Mouse (Mus musculus) heart, postnatal 0 days (tissue): ENCODE data around the gene Dhtkd1. TPM values are rescaled to one million over a fixed set of nuclear protein-coding genes. Genes with fewer than 3 reads are reported as not detected.

Experiments used
- ATAC-seq: fragments of 200-750 bp; cut with Nextera tagmentation; 2 replicates; pipeline ENCODE4 v1.8.0; 2017; ENCODE audit warnings: low read depth, moderate number of reproducible peaks, moderate library complexity; ENCODE audit not compliant: insufficient read depth
- DNase-seq: peaks from one replicate; pipeline ENCODE4 v3.0.0-alpha.2; 2016; ENCODE audit warnings: low spot score
- H3K27ac ChIP-seq: fragments of 300-500 bp; sonication (generic); 2 replicates; pipeline ENCODE4 v1.5.1; 2014; ENCODE audit warnings: low read depth, mild to moderate bottlenecking
- H3K27me3 ChIP-seq: fragments of 300-500 bp; sonication (generic); 2 replicates; pipeline ENCODE4 v1.6.1; 2014; ENCODE audit warnings: low read length, mixed read lengths; ENCODE audit not compliant: control insufficient read depth, insufficient read depth
- H3K36me3 ChIP-seq: fragments of 300-500 bp; sonication (generic); replicated peaks from 2 replicates; pipeline ENCODE4 v1.6.1; 2014; ENCODE audit warnings: low read length, mixed read lengths; ENCODE audit not compliant: control insufficient read depth, insufficient read depth
- H3K4me1 ChIP-seq: fragments of 300-500 bp; sonication (generic); 2 replicates; pipeline ENCODE4 v1.6.1; 2014; ENCODE audit warnings: antibody characterized with exemption; ENCODE audit not compliant: control insufficient read depth, insufficient read depth
- H3K4me2 ChIP-seq: fragments of 300-500 bp; sonication (generic); 2 replicates; pipeline ENCODE4 v1.6.1; 2014; ENCODE audit warnings: low read depth, mild to moderate bottlenecking, low read length, moderate library complexity
- H3K4me3 ChIP-seq: fragments of 300-500 bp; sonication (generic); 2 replicates; pipeline ENCODE4 v1.5.1; 2014; ENCODE audit warnings: low read depth, low read length
- H3K9ac ChIP-seq: fragments of 300-500 bp; sonication (generic); replicated peaks from 2 replicates; pipeline ENCODE4 v1.6.1; 2014; ENCODE audit warnings: low read depth, low read length, mixed read lengths
- H3K9me3 ChIP-seq: fragments of 300-500 bp; sonication (generic); replicated peaks from 2 replicates; pipeline ENCODE4 v1.6.1; 2016; ENCODE audit warnings: low read length; ENCODE audit not compliant: control insufficient read depth
- CTCF ChIP-seq: IDR thresholded peaks from 2 replicates; pipeline ENCODE4 v1.5.1; 2016; ENCODE audit warnings: antibody characterized with exemption, control low read depth, low read depth
- EP300 ChIP-seq: IDR thresholded peaks from 2 replicates; pipeline ENCODE4 v1.6.1; 2016; ENCODE audit warnings: antibody characterized with exemption, low read depth
- WGBS: fragments of 180-500 bp; shearing (Covaris S2); extraction: QIAGEN DNeasy Blood & Tissue Kit; methylation state at CpG from one replicate; pipeline ENCODE4 v1.1.7; 2014; 5-methylcytosine and 5-hydroxymethylcytosine counted together
- polyA plus RNA-seq: library from polyadenylated mRNA; unstranded; fragments of >200 nt; fragmentation: Nextera tagmentation; extraction: Ambion mirVana; gene quantifications from 2 replicates; pipeline ENCODE4 v1.2.1, GENCODE M21; 2015
- total RNA-seq: library from RNA; depleted of rRNA; stranded (reverse); fragments of >200 nt; gene quantifications from 2 replicates; pipeline ENCODE4 v1.2.3, GENCODE M21; 2014; ENCODE audit warnings: low replicate concordance

Dhtkd1 gene
- total and polyA plus RNA-seq, 2 experiments from 2014 or later, result 1.2 to 2.4 TPM

DNA sequence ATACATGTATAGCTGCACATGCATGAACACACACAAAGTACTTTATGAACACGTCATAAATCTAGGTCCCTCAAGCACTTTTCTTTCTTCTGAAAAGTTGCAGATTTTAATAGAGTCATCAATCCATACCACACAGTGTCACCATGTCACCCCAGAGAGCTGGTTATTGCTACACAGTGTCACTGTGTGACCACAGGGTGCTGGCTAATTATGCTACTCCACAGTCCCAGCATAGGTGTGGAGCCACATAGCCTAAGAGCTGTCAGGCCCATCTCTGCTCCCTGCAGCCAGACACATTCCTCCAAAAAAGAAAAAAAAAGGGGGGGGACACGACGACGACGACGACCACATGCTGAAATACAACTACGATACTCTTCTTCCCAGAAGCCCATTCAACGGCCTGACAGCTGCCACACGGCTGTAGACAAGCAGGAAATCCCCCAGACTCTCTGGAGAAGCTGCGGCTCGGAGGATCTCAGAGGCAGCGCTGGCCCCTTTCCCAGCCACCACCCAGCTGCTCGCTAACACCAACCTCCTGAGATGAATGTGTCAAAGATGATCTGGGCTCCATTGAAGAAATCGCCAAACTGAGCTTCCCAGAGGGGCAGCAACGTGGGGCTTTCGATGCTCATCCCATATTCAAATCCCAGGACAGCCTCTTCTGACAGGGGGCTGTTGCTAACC, 31.2 kb downstream of the Dhtkd1 start:
- H3K4me1 ChIP-seq, result no peaks in the 10 kb centered on the region
- ATAC-seq (no peak), DNase-seq (no peak)
- no peaks in the 10 kb centered on the region for H3K27me3 ChIP-seq
- no peaks in the 10 kb centered on the region; the same call in 1 of the 2 replicates for H3K36me3 ChIP-seq
- H3K27ac ChIP-seq, result no peak overlapping the region
- no peak overlapping the region for H3K9ac ChIP-seq
- WGBS, result 62% methylated on average over 16 of the region's 16 CpGs
- H3K4me2 ChIP-seq, result no peak overlapping the region
- H3K9me3 ChIP-seq, result no peaks in the 10 kb centered on the region
- no peak overlapping the region for H3K4me3 ChIP-seq
- TF ChIP-seq EP300 (no peak), CTCF (no peak)

DNA sequence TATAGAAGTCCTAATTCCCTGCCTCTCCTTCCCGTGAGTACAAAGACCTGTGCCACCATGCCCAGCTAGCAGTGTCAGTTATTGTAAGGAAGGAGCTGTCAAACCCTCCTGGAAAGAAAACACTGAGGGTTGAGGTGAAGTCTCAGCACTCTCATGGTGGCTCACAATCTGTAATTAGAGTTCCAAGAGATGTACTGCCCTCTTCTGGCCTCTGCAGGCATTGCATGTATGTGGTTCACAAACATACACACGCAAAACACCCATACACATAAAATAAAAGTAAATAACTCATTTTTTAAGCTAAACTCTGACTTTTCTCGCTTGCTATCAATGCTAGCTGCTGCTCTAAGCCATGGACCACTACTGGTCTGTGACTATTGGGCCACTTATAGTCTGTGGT, 36.0 kb downstream of the Dhtkd1 start:
- H3K27ac ChIP-seq, result no peak overlapping the region
- no peaks in the 10 kb centered on the region; the same call in 1 of the 2 replicates for H3K4me1 ChIP-seq
- no peak overlapping the region for H3K4me3 ChIP-seq
- no peaks in the 10 kb centered on the region for H3K27me3 ChIP-seq
- no peaks in the 10 kb centered on the region for H3K9me3 ChIP-seq
- TF ChIP-seq EP300 (no peak), CTCF (peak; percentile 55)
- 0 out of 2 replicates have a peak, but pooled peaks cover 8% of the 10 kb centered on the region for H3K36me3 ChIP-seq
- no peak for ATAC-seq
- WGBS, result 59% methylated on average over 3 of the region's 3 CpGs
- no peak overlapping the region for H3K9ac ChIP-seq
- no peak overlapping the region for H3K4me2 ChIP-seq
- DNase-seq, result no peak

DNA sequence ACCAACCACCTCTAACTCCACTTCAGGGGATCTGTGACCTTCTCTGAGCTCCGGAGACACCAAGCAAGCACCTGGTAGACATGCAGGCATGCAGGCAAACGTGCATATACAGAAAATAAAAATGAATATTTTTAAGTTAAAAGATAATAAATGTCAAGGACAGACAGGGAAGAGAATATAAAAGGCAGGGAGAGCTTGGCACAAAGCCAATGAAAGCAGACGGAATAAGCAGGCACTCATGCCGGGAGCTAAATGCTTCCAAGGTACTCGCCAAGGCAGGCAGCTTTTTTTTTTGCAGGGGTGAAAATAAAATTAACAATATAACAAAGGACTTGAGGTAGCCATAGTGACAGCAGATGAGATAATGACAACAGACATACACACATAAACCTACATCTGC, 36.5 kb downstream of the Dhtkd1 start:
- no peak for TF ChIP-seq CTCF
- TF ChIP-seq EP300, result no peak
- WGBS, result 22% methylated on average over 5 of the region's 5 CpGs
- DNase-seq (no peak), ATAC-seq (no peak)
- Histone ChIP-seq H3K9me3 (no peaks in the 10 kb centered on the region), H3K27ac (no peak overlapping the region), H3K36me3 (0 out of 2 replicates have a peak, but pooled peaks cover 8% of the 10 kb centered on the region), H3K27me3 (no peaks in the 10 kb centered on the region), H3K4me3 (no peak overlapping the region), H3K4me1 (no peaks in the 10 kb centered on the region; the same call in 1 of the 2 replicates), H3K9ac (no peak overlapping the region), H3K4me2 (no peak overlapping the region)

DNA sequence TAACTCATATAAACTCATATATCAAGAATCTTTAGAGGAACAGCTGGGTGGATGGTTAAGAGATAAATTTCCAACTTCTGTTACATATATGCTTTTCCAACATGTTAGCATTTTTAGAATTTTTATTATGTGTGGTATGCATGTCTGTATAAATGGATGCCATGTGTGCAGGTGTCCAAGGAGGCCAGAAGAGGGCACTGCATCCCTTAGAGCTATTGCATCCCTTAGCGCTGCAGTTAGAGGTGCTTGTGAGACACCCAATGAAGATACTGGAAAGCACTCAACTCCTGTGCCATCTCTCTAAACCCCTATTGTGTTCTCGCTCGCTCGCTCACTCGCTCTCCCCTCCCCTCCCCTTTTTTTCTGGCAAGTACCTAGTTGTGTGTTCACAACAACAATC, 42.4 kb downstream of the Dhtkd1 start:
- Histone ChIP-seq H3K36me3 (0 out of 2 replicates have a peak, but pooled peaks cover 8% of the 10 kb centered on the region), H3K9ac (no peak overlapping the region), H3K4me3 (no peak overlapping the region), H3K27ac (no peak overlapping the region), H3K27me3 (no peaks in the 10 kb centered on the region), H3K9me3 (no peaks in the 10 kb centered on the region), H3K4me1 (no peaks in the 10 kb centered on the region), H3K4me2 (no peak overlapping the region)
- TF ChIP-seq EP300, result no peak
- peak; percentile 53 for TF ChIP-seq CTCF
- ATAC-seq (no peak), DNase-seq (peak; percentile 15)
- WGBS, result 64% methylated on average over 5 of the region's 5 CpGs

DNA sequence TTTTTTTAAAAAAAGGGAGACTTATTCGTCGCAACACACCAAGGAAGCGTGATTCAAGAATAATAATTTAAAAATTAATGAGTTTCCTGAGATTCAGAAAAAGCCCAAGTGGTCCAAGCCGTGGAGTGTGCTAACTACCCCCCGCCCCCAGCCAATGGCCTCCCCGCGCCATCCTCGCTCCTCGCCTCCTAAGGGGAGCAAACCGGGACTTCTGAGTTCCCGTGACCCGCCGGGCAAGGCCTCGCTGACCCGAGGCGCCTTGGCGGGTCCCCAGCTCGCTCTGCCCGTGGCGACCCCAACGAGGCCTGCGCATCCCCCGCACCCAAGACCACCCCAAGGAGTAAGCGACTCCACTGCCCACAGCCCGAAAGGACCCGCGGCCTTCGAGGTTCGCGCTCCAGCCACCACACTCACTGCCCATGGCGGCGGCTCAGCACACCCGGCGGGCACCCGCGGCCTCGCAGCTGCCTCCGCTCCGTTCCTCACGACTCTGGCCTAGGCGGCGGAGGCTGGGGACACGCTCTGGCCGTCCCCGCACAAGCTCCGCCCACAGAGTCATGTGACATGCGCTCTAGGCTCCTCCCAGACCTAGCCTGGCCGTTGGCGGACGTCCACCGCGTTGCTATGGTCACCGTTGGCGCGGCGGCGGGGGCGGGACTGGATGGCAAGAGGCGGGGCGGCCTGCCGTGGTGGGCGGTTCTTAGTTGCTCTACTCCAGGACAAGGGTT, 47.6 kb downstream of the Dhtkd1 start, which contains the start of gene Sec61a2:
TSS of gene Sec61a2 (minus strand) at position 590 of the 728 bp plus-strand sequence.
- TF ChIP-seq EP300 (no peak), CTCF (0 out of 2 replicates have a peak, but pooled peaks have one; percentile 8)
- peaks cover 6% of the 10 kb centered on the region for H3K4me1 ChIP-seq
- peak within 1 kb of the TSS; percentile 90 for H3K4me3 ChIP-seq
- H3K27ac ChIP-seq, result peak within 1 kb of the TSS; percentile 88
- H3K9ac ChIP-seq, result peak within 1 kb of the TSS; percentile 87
- ATAC-seq (peak; percentile 100), DNase-seq (peak; percentile 94)
- under 1% methylated on average over 60 of the region's 62 CpGs for WGBS
- no peaks in the 10 kb centered on the region for H3K9me3 ChIP-seq
- peak within 1 kb of the TSS; percentile 75 for H3K4me2 ChIP-seq
- H3K27me3 ChIP-seq, result no peaks in the 10 kb centered on the region
- peaks cover 17% of the 10 kb centered on the region for H3K36me3 ChIP-seq
